Mouse (Mus musculus) G1E (cell line): Measurements from ENCODE around the gene Trak1.

ENCODE experiments used
- CTCF ChIP-seq: IDR thresholded peaks from 2 replicates; pipeline ENCODE4 v1.5.1; 2012; ENCODE audit warnings: low read depth, low read length, inconsistent platforms, mixed read lengths
- POLR2AphosphoS5 ChIP-seq: IDR thresholded peaks from 2 replicates; pipeline ENCODE4 v1.6.1; 2012; ENCODE audit warnings: low read depth, low read length, inconsistent platforms; ENCODE audit not compliant: insufficient replicate concordance
- TAL1 ChIP-seq: conservative IDR thresholded peaks from 2 replicates; pipeline ENCODE4 v1.6.1; 2012; ENCODE audit warnings: low read depth, low read length, inconsistent platforms, mixed read lengths

- TF ChIP-seq CTCF (no peak), TAL1 (no peak), POLR2AphosphoS5 (no peak)
Observed at GRCm38 (mm10) chr9:121475488-121476452, 178.5 kb downstream of the Trak1 start.
